Mouse (Mus musculus) bone marrow macrophage, adult 2 months (primary cell): Measurements from ENCODE around the gene Shtn1.

ENCODE experiments used
- CTCF ChIP-seq: IDR thresholded peaks from 2 replicates; pipeline ENCODE4 v1.5.1; 2012; ENCODE audit warnings: low read depth, mild to moderate bottlenecking, low read length, moderate library complexity
- POLR2A ChIP-seq: IDR thresholded peaks from 2 replicates; pipeline ENCODE4 v1.6.1; 2012; ENCODE audit warnings: mild to moderate bottlenecking, low read depth, low read length, borderline replicate concordance

DNA sequence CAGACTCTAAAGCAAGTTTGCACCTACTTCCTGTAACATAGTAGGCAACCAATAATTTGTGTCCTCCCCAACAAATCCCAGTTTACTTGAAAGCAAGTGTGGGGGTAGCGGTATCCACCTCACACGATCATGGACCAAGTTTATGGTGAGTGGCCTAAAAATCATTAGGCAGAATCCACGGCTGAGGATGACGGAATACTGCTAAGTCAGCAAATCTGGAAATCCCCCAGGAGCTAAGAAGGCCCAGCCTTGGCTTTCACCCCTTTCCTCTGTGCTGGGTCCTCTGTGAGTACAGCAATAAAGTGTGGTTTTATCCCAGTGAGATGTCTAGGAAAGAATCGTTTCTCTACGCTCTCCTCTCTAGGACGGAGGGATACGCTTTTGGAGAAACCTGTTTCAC, 121.1 kb downstream of the Shtn1 start:
- TF ChIP-seq POLR2A (no peak), CTCF (no peak)
